Mouse (Mus musculus) forebrain, embryonic 11.5 days (tissue): ENCODE data around the gene Gm11639. TPM values are rescaled to one million over a fixed set of nuclear protein-coding genes. Genes with fewer than 3 reads are reported as not detected.

Source experiments
- ATAC-seq: fragments of 200-750 bp; cut with Nextera tagmentation; replicated peaks from 2 replicates; pipeline ENCODE4 v1.8.0; 2017; ENCODE audit warnings: moderate TSS enrichment; ENCODE audit not compliant: low FRiP score
- DNase-seq: peaks from one replicate; pipeline ENCODE4 v3.0.0-alpha.2; 2017; ENCODE audit warnings: low spot score
- H3K27ac ChIP-seq: fragments of 300-500 bp; sonication (generic); 2 replicates; pipeline ENCODE4 v1.5.1; 2014; ENCODE audit warnings: low read depth, low read length
- H3K27me3 ChIP-seq: fragments of 300-500 bp; sonication (generic); 2 replicates; pipeline ENCODE4 v1.6.1; 2014; ENCODE audit warnings: mild to moderate bottlenecking, low read length, mixed read lengths; ENCODE audit not compliant: control insufficient read depth, insufficient read depth
- H3K36me3 ChIP-seq: fragments of 300-500 bp; sonication (generic); 2 replicates; pipeline ENCODE4 v1.6.1; 2014; ENCODE audit warnings: mild to moderate bottlenecking, low read length, moderate library complexity, mixed read lengths; ENCODE audit not compliant: control insufficient read depth, insufficient read depth
- H3K4me1 ChIP-seq: fragments of 300-500 bp; sonication (generic); replicated peaks from 2 replicates; pipeline ENCODE4 v1.6.1; 2014; ENCODE audit warnings: low read length, mixed read lengths; ENCODE audit not compliant: control insufficient read depth, insufficient read depth
- H3K4me2 ChIP-seq: fragments of 300-500 bp; sonication (generic); 2 replicates; pipeline ENCODE4 v1.6.1; 2014; ENCODE audit warnings: low read depth, mild to moderate bottlenecking, low read length, moderate library complexity, mixed read lengths; ENCODE audit not compliant: severe bottlenecking
- H3K4me3 ChIP-seq: fragments of 300-500 bp; sonication (generic); 2 replicates; pipeline ENCODE4 v1.5.1; 2014; ENCODE audit warnings: low read depth, low read length
- H3K9ac ChIP-seq: fragments of 300-500 bp; sonication (generic); 2 replicates; pipeline ENCODE4 v1.6.1; 2014; ENCODE audit warnings: low read length
- H3K9me3 ChIP-seq: fragments of 300-500 bp; sonication (generic); 2 replicates; pipeline ENCODE4 v1.6.1; 2016; ENCODE audit warnings: low read length, mixed read lengths; ENCODE audit not compliant: control insufficient read depth
- WGBS: fragments of 180-500 bp; shearing (Covaris S2); extraction: QIAGEN DNeasy Blood & Tissue Kit; methylation state at CpG from one replicate; pipeline ENCODE4 v1.1.7; 2014; 5-methylcytosine and 5-hydroxymethylcytosine counted together
- polyA plus RNA-seq: library from polyadenylated mRNA; unstranded; fragments of >200 nt; fragmentation: Nextera tagmentation; extraction: Ambion mirVana; gene quantifications from 2 replicates; pipeline ENCODE4 v1.2.1, GENCODE M21; 2014

Gene Gm11639
- not detected in 2 replicates for polyA plus RNA-seq

DNA sequence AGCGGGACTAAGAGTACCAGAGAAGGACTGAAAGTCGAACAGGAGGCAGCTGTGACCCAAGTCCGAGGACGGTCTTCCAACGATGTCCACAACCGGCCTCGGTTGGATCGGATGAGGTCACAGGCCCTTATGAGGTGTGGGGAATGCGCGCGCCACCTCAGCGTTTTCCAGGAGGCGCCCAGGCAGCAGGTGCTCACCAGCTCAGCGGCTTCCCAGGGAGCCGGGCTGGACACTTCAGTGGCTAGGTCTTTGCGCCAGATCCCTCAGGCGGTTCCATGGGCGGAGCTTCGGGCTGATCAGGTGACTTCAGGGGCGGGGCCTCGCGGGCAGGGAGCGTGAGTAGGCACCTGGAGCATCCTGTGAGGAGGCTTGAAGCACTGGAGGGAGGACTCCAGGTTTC is at the start of gene Gm11639:
Gene Gm11639 (plus strand): TSS at position 160 of the 400 bp plus-strand sequence.
- Histone ChIP-seq H3K9me3 (no peaks in the 10 kb centered on the region), H3K9ac (no peak within 1 kb of the TSS), H3K27me3 (no peaks in the 10 kb centered on the region), H3K4me1 (no peaks in the 10 kb centered on the region), H3K4me2 (peak within 1 kb of the TSS; percentile 15; the same call in 1 of the 2 replicates), H3K27ac (no peak within 1 kb of the TSS), H3K4me3 (no peak within 1 kb of the TSS), H3K36me3 (no peaks in the 10 kb centered on the region)
- ATAC-seq (no peak), DNase-seq (peak; percentile 57)
- 28% methylated on average over 23 of the region's 23 CpGs for WGBS

DNA sequence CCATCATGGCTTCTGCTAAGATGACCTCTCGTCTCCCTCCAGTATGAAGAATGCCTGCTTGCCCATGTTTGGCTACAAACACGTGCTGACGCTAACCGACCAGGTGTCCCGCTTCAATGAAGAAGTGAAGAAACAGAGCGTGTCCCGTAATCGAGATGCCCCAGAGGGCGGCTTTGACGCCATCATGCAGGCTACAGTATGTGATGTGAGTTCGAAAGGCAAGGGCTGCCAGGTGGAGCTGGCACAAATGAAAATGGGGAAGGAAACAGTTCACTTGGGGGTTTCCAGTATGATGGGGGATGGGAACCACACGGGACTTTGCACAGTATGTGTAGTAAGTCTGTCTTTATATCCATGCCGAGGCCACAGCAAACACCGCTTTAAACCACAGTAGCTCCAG is 48.5 kb upstream of the Gm11639 start:
- H3K27ac ChIP-seq = no peak overlapping the region
- no peak overlapping the region for H3K9ac ChIP-seq
- 97% methylated on average over 14 of the region's 14 CpGs for WGBS
- H3K27me3 ChIP-seq = no peaks in the 10 kb centered on the region
- H3K36me3 ChIP-seq = no peaks in the 10 kb centered on the region
- no peaks in the 10 kb centered on the region for H3K9me3 ChIP-seq
- H3K4me1 ChIP-seq = no peaks in the 10 kb centered on the region
- no peak overlapping the region for H3K4me2 ChIP-seq
- ATAC-seq (no peak), DNase-seq (no peak)
- H3K4me3 ChIP-seq = no peak overlapping the region

DNA sequence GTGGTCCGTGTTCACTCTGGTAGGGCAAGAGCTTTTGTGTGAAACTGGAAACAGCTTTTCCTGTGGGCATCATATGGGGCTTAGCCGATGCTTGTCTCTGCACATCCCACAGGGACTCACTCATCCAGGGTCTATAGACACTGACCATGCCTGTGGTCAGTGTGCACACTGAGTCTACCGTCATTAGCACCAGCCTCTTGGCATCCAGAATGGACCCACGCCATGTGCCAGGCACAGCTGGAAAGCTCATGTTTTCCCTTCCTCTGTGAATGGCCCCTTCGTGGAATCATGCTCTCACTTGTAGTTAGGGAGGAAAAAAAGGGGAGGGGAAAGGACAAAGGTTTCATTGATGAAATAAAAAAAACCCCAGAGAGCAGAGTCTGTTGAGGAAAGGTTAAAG is 47.5 kb upstream of the Gm11639 start:
- H3K27ac ChIP-seq = no peak overlapping the region
- H3K36me3 ChIP-seq = no peaks in the 10 kb centered on the region
- 53% methylated on average over 5 of the region's 5 CpGs for WGBS
- ATAC-seq (no peak), DNase-seq (no peak)
- H3K4me2 ChIP-seq = no peak overlapping the region
- no peaks in the 10 kb centered on the region for H3K9me3 ChIP-seq
- no peak overlapping the region for H3K4me3 ChIP-seq
- no peak overlapping the region for H3K9ac ChIP-seq
- H3K27me3 ChIP-seq = no peaks in the 10 kb centered on the region
- no peaks in the 10 kb centered on the region for H3K4me1 ChIP-seq

DNA sequence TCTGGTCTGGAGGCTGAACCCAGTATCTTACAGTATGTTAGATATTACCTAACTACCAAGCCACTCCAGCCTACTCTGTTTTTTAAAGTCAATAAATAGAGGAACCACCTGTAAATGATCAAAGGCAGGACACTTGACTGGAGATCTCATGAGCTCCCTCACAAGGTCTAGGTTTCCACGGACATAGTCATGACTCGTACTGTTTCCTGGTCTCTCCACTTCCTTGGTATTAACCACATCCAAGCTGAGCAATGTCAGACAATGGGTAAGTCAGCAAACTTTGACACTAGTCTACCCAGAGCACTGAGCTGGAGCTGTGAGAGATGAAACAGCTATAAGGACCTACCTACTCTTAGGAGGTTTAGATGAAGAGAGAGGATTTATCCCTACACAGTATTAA is 46.6 kb upstream of the Gm11639 start:
- Histone ChIP-seq H3K4me1 (no peaks in the 10 kb centered on the region), H3K4me2 (no peak overlapping the region), H3K27ac (no peak overlapping the region), H3K4me3 (no peak overlapping the region), H3K36me3 (no peaks in the 10 kb centered on the region), H3K9me3 (no peaks in the 10 kb centered on the region), H3K9ac (no peak overlapping the region), H3K27me3 (no peaks in the 10 kb centered on the region)
- ATAC-seq = no peak
- DNase-seq = no peak
- WGBS = 86% methylated on average over 2 of the region's 2 CpGs

DNA sequence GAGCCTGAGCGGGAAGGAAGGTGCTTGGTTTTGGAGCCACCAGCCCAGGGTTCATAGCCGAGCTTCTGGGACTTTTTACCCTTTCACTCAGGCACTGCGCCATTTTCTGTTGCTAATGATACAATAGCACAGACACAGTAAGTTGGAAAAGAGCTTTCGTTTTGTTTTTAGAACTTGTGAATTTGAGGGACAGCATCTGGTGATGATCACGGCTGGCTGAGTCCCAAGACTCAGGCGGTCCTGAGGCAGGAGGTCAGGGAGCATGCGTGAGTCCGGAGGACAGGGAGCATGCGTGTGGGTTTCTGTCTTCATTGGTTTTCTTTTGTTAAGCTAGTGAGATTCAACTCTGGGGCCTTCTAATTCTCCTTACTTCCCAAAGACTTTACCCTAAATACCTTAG is 45.9 kb upstream of the Gm11639 start:
- Histone ChIP-seq H3K27ac (no peak overlapping the region), H3K9me3 (no peaks in the 10 kb centered on the region), H3K9ac (no peak overlapping the region), H3K36me3 (no peaks in the 10 kb centered on the region), H3K27me3 (no peaks in the 10 kb centered on the region), H3K4me1 (no peaks in the 10 kb centered on the region), H3K4me3 (no peak overlapping the region), H3K4me2 (no peak overlapping the region)
- DNase-seq = no peak
- 88% methylated on average over 9 of the region's 9 CpGs for WGBS
- no peak for ATAC-seq

GRCm38 (mm10) chr11:104640894-104641293 is 44.6 kb upstream of the Gm11639 start:
- H3K27ac ChIP-seq = no peak overlapping the region
- no peaks in the 10 kb centered on the region for H3K27me3 ChIP-seq
- no peak overlapping the region for H3K4me2 ChIP-seq
- no peak for ATAC-seq
- H3K4me3 ChIP-seq = no peak overlapping the region
- DNase-seq = no peak
- 84% methylated on average over 10 of the region's 10 CpGs for whole genome bisulfite sequencing
- no peaks in the 10 kb centered on the region for H3K4me1 ChIP-seq
- no peaks in the 10 kb centered on the region for H3K36me3 ChIP-seq
- no peak overlapping the region for H3K9ac ChIP-seq
- H3K9me3 ChIP-seq = no peaks in the 10 kb centered on the region

DNA sequence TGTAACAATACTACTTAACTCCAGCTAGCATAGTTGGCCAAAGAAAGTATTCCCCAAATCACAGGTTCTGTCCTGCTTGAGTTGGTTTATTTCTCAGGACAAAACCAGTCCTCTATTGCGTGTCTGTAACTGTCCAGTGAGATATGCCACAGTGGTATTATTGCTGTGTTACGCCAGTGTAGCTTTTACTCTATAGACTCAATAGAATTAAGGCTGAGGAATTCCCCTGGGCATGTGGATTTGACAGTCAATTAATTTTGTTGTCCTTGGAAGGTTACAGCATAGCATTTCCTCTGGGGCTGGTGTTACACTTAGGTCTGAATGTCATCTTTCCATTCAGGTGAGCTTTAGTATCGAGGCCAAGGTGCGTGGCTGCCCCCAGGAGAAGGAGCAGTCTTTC is 42.3 kb upstream of the Gm11639 start:
- Histone ChIP-seq H3K27ac (no peak overlapping the region), H3K4me1 (no peaks in the 10 kb centered on the region), H3K4me2 (no peak overlapping the region), H3K9me3 (no peaks in the 10 kb centered on the region), H3K36me3 (no peaks in the 10 kb centered on the region), H3K9ac (no peak overlapping the region), H3K4me3 (no peak overlapping the region), H3K27me3 (no peaks in the 10 kb centered on the region)
- DNase-seq (no peak), ATAC-seq (no peak)
- 85% methylated on average over 4 of the region's 4 CpGs for WGBS

- H3K36me3 ChIP-seq = no peaks in the 10 kb centered on the region
- 92% methylated on average over 6 of the region's 6 CpGs for WGBS
- H3K9ac ChIP-seq = no peak overlapping the region
- H3K4me3 ChIP-seq = no peak overlapping the region
- H3K4me2 ChIP-seq = no peak overlapping the region
- H3K27ac ChIP-seq = no peak overlapping the region
- H3K9me3 ChIP-seq = no peaks in the 10 kb centered on the region
- ATAC-seq (no peak), DNase-seq (no peak)
- no peaks in the 10 kb centered on the region for H3K27me3 ChIP-seq
- no peaks in the 10 kb centered on the region for H3K4me1 ChIP-seq
Observed at GRCm38 (mm10) chr11:104645402-104645801, 40.1 kb upstream of the Gm11639 start.

- WGBS = 86% methylated on average over 4 of the region's 4 CpGs
- Histone ChIP-seq H3K9me3 (no peaks in the 10 kb centered on the region), H3K4me2 (no peak overlapping the region), H3K9ac (no peak overlapping the region), H3K36me3 (no peaks in the 10 kb centered on the region), H3K4me1 (no peaks in the 10 kb centered on the region), H3K27ac (no peak overlapping the region), H3K27me3 (no peaks in the 10 kb centered on the region), H3K4me3 (no peak overlapping the region)
- no peak for DNase-seq
- ATAC-seq = no peak
Observed at GRCm38 (mm10) chr11:104646173-104646572, 39.3 kb upstream of the Gm11639 start.
